Mouse (Mus musculus): Measurements from ENCODE around the gene Zkscan2. TPM values are rescaled to one million over a fixed set of nuclear protein-coding genes. Genes with fewer than 3 reads are reported as not detected.
A peak's percentile ranks its signal among the peaks of the same experiment; 100 is the strongest.

Zkscan2 gene
- polyA plus RNA-seq, 1 experiment from 2014 or later, result 0.05 TPM

DNA sequence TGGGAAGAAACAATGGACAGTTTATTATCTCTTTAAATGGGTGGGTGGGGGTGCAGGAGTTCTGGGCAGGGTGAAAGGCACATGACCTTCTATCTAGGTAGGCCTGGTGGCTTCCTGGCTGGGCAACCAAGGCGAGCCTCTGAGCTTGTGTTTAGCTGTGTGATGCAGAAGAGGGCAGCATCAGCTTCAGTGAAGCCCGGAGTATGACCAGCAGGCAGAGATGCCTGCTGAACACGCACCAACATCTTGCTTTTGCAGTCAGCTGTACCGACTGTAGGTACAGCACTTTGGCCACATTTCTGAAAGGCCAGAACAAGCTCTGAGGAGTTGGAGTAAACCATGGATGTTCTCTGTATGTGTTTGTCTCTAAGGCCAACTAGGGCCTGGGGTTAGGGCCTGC, 36.7 kb downstream of the Zkscan2 start:
- whole genome bisulfite sequencing (ENCODE audit: insufficient replicate concordance), result 69% methylated on average over 4 of the region's 4 CpGs
- Histone ChIP-seq H3K4me2 (peak overlapping the region; percentile 51; the same call in 1 of the 2 replicates), H3K4me3 (replicated peaks) (no peak overlapping the region), H3K9ac (no peak overlapping the region), H3K4me1 (replicated peaks) (peaks cover 50% of the 10 kb centered on the region), H3K36me3 (replicated peaks) (no peaks in the 10 kb centered on the region), H3K27ac (replicated peaks) (no peak overlapping the region), H3K27me3 (no peaks in the 10 kb centered on the region), H3K9me3 (replicated peaks) (no peaks in the 10 kb centered on the region)
- ATAC-seq (ENCODE audit: insufficient read depth), result no peak

- peak within 1 kb of the TSS; percentile 51 for H3K4me2 ChIP-seq
- peak within 1 kb of the TSS; percentile 74 for H3K27ac ChIP-seq (replicated peaks)
- WGBS (ENCODE audit: insufficient replicate concordance), result 10% methylated on average over 9 of the region's 9 CpGs
- no peak within 1 kb of the TSS for H3K9ac ChIP-seq
- no peaks in the 10 kb centered on the region for H3K27me3 ChIP-seq
- H3K36me3 ChIP-seq (replicated peaks), result no peaks in the 10 kb centered on the region
- H3K4me3 ChIP-seq (replicated peaks), result peak within 1 kb of the TSS; percentile 28
- ATAC-seq (ENCODE audit: insufficient read depth), result peak; percentile 86
- H3K9me3 ChIP-seq (replicated peaks), result no peaks in the 10 kb centered on the region
- peaks cover 64% of the 10 kb centered on the region for H3K4me1 ChIP-seq (replicated peaks)
These were observed 38.2 kb downstream of the Zkscan2 start, which contains the start of gene Aqp8 for GRCm38 (mm10) chr7:123462070-123462501. Gene Aqp8, plus strand, starts transcription at chr7:123462291.

DNA sequence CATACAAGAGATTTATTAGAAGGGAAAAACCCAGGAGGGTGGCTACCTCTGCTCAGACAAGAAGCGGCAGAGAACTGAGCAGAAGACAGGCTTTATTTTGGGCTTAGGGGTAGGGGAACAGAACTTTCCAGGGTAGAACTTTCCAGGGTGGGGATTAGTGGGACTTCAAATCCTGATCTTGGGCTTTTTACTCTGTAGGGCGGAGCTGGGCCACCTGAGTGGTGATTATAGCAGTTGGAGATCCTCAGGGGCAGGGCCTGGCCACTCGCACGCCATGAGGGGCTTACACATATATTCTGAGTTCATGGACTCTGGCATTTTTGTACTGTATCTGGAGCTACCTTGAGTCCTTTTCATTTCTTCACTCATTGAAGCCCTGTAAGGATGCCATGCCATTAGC, 38.9 kb downstream of the Zkscan2 start:
- no peak overlapping the region for H3K4me3 ChIP-seq (replicated peaks)
- peaks cover 72% of the 10 kb centered on the region for H3K4me1 ChIP-seq (replicated peaks)
- peak overlapping the region; percentile 51 for H3K4me2 ChIP-seq
- 72% methylated on average over 4 of the region's 4 CpGs for WGBS (ENCODE audit: insufficient replicate concordance)
- ATAC-seq (ENCODE audit: insufficient read depth), result no peak
- H3K27me3 ChIP-seq, result no peaks in the 10 kb centered on the region
- no peaks in the 10 kb centered on the region for H3K9me3 ChIP-seq (replicated peaks)
- H3K9ac ChIP-seq, result no peak overlapping the region
- peak overlapping the region; percentile 74 for H3K27ac ChIP-seq (replicated peaks)
- H3K36me3 ChIP-seq (replicated peaks), result no peaks in the 10 kb centered on the region

DNA sequence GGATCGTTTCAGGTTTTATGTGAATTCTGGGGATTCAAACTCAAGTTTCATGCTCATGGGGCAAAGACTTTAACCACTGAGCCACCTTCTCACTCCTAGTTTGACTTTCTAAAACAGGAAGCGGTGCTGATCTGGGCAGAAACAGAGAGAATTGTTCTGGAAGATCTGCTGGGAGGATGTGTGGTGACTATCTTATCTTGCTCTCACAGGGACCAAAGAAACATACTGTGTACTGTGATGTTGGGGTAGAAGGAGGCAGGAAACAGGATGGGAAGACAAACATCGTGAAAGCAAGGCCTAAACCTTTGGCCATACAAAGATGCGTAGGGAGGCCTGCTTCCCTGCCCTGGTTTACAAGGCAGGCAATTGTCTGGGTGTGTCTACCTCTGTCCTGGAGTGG, 41.0 kb downstream of the Zkscan2 start:
- WGBS (ENCODE audit: insufficient replicate concordance), result 19% methylated on average over 4 of the region's 4 CpGs
- ATAC-seq (ENCODE audit: insufficient read depth), result peak; percentile 66
- H3K27me3 ChIP-seq, result no peaks in the 10 kb centered on the region
- H3K9me3 ChIP-seq (replicated peaks), result no peaks in the 10 kb centered on the region
- peaks cover 72% of the 10 kb centered on the region for H3K4me1 ChIP-seq (replicated peaks)
- H3K27ac ChIP-seq (replicated peaks), result peak overlapping the region; percentile 86
- H3K4me3 ChIP-seq (replicated peaks), result peak overlapping the region; percentile 22
- no peaks in the 10 kb centered on the region for H3K36me3 ChIP-seq (replicated peaks)
- H3K4me2 ChIP-seq, result peak overlapping the region; percentile 56
- 0 out of 2 replicates have a peak overlapping the region, but pooled peaks have one; percentile 22 for H3K9ac ChIP-seq

DNA sequence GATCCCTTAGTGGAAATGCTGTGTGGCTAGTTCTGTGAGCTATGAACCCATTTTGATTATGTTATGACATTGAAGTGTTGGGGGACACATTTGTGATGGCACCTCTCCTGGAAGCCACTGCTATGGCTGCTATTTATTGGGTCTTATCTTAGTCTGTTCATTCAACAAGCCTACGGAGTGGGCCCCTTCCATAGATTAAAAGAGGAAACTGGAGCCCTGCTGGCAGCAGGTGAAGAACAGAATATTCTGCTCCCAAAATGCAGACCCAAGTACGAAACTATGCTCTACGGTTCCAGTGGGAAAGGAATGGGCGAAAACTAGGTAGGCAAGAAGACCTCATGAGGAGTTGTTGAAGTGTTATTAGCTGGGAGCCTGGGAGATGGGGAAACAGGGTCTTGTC, 41.9 kb downstream of the Zkscan2 start:
- Histone ChIP-seq H3K27me3 (no peaks in the 10 kb centered on the region), H3K4me1 (replicated peaks) (peaks cover 76% of the 10 kb centered on the region), H3K4me2 (peak overlapping the region; percentile 53), H3K4me3 (replicated peaks) (peak overlapping the region; percentile 17; the same call in 1 of the 2 replicates), H3K36me3 (replicated peaks) (no peaks in the 10 kb centered on the region), H3K27ac (replicated peaks) (peak overlapping the region; percentile 74), H3K9me3 (replicated peaks) (no peaks in the 10 kb centered on the region), H3K9ac (no peak overlapping the region)
- 52% methylated on average over 4 of the region's 4 CpGs for WGBS (ENCODE audit: insufficient replicate concordance)
- ATAC-seq (ENCODE audit: insufficient read depth), result no peak

GRCm38 (mm10) chr7:123455088-123455487, 45.2 kb downstream of the Zkscan2 start:
- WGBS (ENCODE audit: insufficient replicate concordance), result 81% methylated on average over 3 of the region's 3 CpGs
- H3K9ac ChIP-seq, result no peak overlapping the region
- H3K36me3 ChIP-seq (replicated peaks), result no peaks in the 10 kb centered on the region
- no peak for ATAC-seq (ENCODE audit: insufficient read depth)
- no peak overlapping the region for H3K4me2 ChIP-seq
- H3K27me3 ChIP-seq, result no peaks in the 10 kb centered on the region
- H3K4me1 ChIP-seq (replicated peaks), result peaks cover 57% of the 10 kb centered on the region
- H3K9me3 ChIP-seq (replicated peaks), result no peaks in the 10 kb centered on the region
- H3K27ac ChIP-seq (replicated peaks), result no peak overlapping the region
- H3K4me3 ChIP-seq (replicated peaks), result no peak overlapping the region

DNA sequence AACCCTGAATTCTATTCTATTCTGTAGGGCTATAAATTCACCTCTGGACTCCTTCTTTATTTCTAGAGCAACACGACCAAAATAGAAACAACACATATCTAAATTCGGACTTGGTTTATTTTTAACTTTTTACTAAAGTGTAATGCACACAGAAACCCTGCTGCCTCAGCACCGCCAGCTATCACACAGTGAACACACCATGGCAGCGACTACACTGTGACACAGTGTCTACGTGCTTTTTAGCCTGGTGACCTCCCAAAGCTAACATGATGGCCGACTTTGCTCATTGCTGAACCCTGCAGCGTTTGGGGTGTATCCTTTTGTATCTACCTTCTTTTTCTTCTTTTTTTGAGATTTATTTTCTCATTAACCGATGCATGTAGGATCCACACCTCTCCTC, 47.2 kb downstream of the Zkscan2 start:
- WGBS (ENCODE audit: insufficient replicate concordance), result 65% methylated on average over 8 of the region's 8 CpGs
- no peak overlapping the region for H3K4me3 ChIP-seq (replicated peaks)
- H3K4me2 ChIP-seq, result no peak overlapping the region
- no peaks in the 10 kb centered on the region for H3K36me3 ChIP-seq (replicated peaks)
- H3K9me3 ChIP-seq (replicated peaks), result no peaks in the 10 kb centered on the region
- ATAC-seq (ENCODE audit: insufficient read depth), result no peak
- H3K4me1 ChIP-seq (replicated peaks), result peaks cover 43% of the 10 kb centered on the region
- no peaks in the 10 kb centered on the region for H3K27me3 ChIP-seq
- H3K27ac ChIP-seq (replicated peaks), result 0 out of 2 replicates have a peak overlapping the region, but pooled peaks have one; percentile 19
- H3K9ac ChIP-seq, result no peak overlapping the region

DNA sequence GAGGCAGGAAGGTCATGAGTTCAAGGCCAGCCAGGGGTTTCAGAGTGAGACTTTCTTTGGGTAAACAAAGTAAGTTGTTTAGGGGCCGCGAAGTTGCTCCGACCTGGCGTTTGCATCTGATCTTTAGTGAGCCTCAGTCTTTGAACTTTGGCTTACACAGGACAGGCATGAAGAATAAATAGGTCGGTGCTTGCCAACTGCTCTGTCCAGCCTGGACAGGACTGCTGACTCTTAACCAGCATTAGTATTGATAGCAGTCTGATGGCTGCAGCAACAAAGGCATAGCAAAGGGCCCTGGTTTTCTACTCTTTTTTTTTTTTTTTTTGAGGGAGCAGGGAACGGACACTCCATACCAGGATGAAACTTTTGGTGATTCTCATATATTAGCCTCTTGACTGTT, 47.7 kb downstream of the Zkscan2 start:
- Histone ChIP-seq H3K36me3 (replicated peaks) (no peaks in the 10 kb centered on the region), H3K27me3 (no peaks in the 10 kb centered on the region), H3K9me3 (replicated peaks) (no peaks in the 10 kb centered on the region), H3K4me2 (no peak overlapping the region), H3K9ac (no peak overlapping the region), H3K4me1 (replicated peaks) (peaks cover 38% of the 10 kb centered on the region), H3K4me3 (replicated peaks) (no peak overlapping the region), H3K27ac (replicated peaks) (no peak overlapping the region)
- 72% methylated on average over 6 of the region's 6 CpGs for WGBS (ENCODE audit: insufficient replicate concordance)
- ATAC-seq (ENCODE audit: insufficient read depth), result no peak

- ATAC-seq (ENCODE audit: insufficient read depth), result peak; percentile 64
- H3K9me3 ChIP-seq (replicated peaks), result no peaks in the 10 kb centered on the region
- H3K27me3 ChIP-seq, result no peaks in the 10 kb centered on the region
- H3K4me3 ChIP-seq (replicated peaks), result no peak overlapping the region
- no peak overlapping the region for H3K27ac ChIP-seq (replicated peaks)
- WGBS (ENCODE audit: insufficient replicate concordance), result 55% methylated on average over 2 of the region's 2 CpGs
- H3K4me1 ChIP-seq (replicated peaks), result peaks cover 26% of the 10 kb centered on the region
- H3K9ac ChIP-seq, result no peak overlapping the region
- no peak overlapping the region for H3K4me2 ChIP-seq
- no peaks in the 10 kb centered on the region for H3K36me3 ChIP-seq (replicated peaks)
These were observed 49.7 kb downstream of the Zkscan2 start for GRCm38 (mm10) chr7:123450515-123450914.

- Histone ChIP-seq H3K27me3 (no peaks in the 10 kb centered on the region), H3K27ac (replicated peaks) (no peak overlapping the region), H3K36me3 (replicated peaks) (no peaks in the 10 kb centered on the region), H3K4me3 (replicated peaks) (no peak overlapping the region), H3K9ac (no peak overlapping the region), H3K4me1 (replicated peaks) (peaks cover 26% of the 10 kb centered on the region), H3K4me2 (no peak overlapping the region), H3K9me3 (replicated peaks) (no peaks in the 10 kb centered on the region)
- WGBS (ENCODE audit: insufficient replicate concordance), result 81% methylated on average over 10 of the region's 10 CpGs
- no peak for ATAC-seq (ENCODE audit: insufficient read depth)
These were observed 50.6 kb downstream of the Zkscan2 start for GRCm38 (mm10) chr7:123449676-123450075.

- Histone ChIP-seq H3K4me2 (no peak overlapping the region), H3K27me3 (no peaks in the 10 kb centered on the region), H3K36me3 (replicated peaks) (no peaks in the 10 kb centered on the region), H3K9ac (no peak overlapping the region), H3K9me3 (replicated peaks) (no peaks in the 10 kb centered on the region), H3K27ac (replicated peaks) (no peak overlapping the region), H3K4me3 (replicated peaks) (no peak overlapping the region), H3K4me1 (replicated peaks) (peaks cover 23% of the 10 kb centered on the region)
- 62% methylated on average over 2 of the region's 2 CpGs for WGBS (ENCODE audit: insufficient replicate concordance)
- no peak for ATAC-seq (ENCODE audit: insufficient read depth)
These were observed 51.5 kb downstream of the Zkscan2 start for GRCm38 (mm10) chr7:123448794-123449193.

DNA sequence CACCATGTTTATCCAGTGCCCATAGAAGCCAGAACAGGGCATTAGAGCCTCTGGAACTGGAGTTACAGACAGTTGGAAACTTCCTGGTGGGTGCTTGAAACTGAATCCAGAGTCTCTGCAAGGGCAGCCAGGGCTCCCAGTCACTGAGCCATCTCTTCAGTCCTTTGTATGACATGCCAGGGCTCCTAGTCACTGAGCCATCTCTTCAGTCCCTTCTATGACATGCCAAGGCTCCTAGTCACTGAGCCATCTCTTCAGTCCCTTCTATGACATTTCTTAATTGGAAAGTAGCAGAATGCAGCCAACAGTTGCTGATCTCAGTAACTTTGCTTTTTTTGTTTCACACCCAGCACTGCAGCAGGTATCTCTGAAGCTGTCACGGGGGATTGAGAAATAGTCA, 58.2 kb downstream of the Zkscan2 start:
- Histone ChIP-seq H3K36me3 (replicated peaks) (no peaks in the 10 kb centered on the region), H3K4me3 (replicated peaks) (no peak overlapping the region), H3K4me1 (replicated peaks) (no peaks in the 10 kb centered on the region), H3K9ac (no peak overlapping the region), H3K9me3 (replicated peaks) (no peaks in the 10 kb centered on the region), H3K27ac (replicated peaks) (no peak overlapping the region), H3K27me3 (no peaks in the 10 kb centered on the region), H3K4me2 (no peak overlapping the region)
- 66% methylated on average over 1 of the region's 1 CpGs for WGBS (ENCODE audit: insufficient replicate concordance)
- ATAC-seq (ENCODE audit: insufficient read depth), result no peak

All from liver, embryonic 15.5 days (tissue).